Mouse (Mus musculus): Measurements from ENCODE around the gene Sft2d1.

Gene Sft2d1

DNA sequence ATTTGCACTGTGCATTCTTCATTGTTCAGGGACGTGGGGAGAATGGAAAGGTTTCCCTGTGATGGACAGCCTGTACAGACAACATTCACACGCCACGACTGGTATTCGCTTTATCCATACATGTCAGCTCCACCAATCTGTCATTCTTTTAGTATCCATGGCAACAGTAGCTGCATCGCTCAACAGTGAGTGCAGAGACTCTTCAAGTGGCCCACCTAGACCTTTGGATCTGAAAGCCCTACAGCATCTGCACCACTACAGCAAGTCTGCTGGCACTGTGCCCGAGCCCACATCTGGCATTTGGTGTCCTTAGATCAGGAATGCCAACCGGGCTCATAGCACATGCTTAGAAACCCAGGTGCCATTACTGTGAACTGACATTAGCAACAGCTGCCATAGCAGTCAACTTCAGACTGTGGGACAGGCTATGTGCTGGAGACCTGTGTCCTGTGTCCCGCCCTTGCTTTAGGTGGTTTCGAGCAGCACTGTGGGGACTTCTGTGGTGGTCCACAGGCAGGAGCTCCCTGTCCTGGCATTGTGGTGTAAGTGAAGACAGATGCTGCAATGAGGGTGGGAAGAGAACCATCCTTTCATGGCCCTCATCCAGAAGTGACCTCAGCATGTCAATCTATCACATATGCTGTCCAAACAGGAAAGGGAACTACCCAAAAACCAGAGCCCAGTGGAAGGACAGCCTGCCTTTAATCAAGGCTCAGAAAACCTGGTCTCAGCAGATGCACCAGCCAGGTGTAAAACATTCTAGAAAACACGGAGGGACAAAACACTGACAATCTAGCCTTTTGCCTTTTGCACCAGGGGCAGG lies 50.6 kb downstream of the Sft2d1 start:
- peak; percentile 59 for DNase-seq (ENCODE audit: low read depth)

GRCm38 (mm10) chr17:8367514-8368480 lies 56.9 kb downstream of the Sft2d1 start:
- DNase-seq (ENCODE audit: low read depth) = peak; percentile 39

DNA sequence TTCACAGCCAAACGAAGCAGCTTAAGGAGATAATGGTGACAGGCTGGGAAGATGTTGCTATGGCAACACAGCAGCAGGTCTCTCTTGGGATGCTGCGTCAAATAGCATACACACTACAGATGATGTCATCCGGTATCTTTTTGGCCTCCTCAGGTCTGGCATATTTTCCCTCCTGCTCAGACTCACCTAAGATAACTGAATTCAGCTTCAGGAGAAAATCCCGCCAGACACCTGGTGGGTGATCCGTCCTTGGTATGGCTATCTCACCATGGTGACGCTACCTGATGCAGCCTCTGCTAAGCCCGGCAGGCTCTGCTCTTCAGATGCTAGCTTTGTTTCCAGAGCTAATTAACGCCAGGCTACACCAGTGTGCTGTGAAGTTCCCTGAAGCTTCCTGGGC lies 57.7 kb downstream of the Sft2d1 start:
- DNase-seq (ENCODE audit: low read depth) = no peak

GRCm38 (mm10) chr17:8369171-8369570 lies 58.3 kb downstream of the Sft2d1 start:
- DNase-seq (ENCODE audit: low read depth) = no peak

GRCm38 (mm10) chr17:8370634-8371229 lies 59.8 kb downstream of the Sft2d1 start:
- DNase-seq (ENCODE audit: low read depth) = no peak

GRCm38 (mm10) chr17:8371834-8372233 lies 60.9 kb downstream of the Sft2d1 start:
- DNase-seq (ENCODE audit: low read depth) = peak; percentile 70

DNA sequence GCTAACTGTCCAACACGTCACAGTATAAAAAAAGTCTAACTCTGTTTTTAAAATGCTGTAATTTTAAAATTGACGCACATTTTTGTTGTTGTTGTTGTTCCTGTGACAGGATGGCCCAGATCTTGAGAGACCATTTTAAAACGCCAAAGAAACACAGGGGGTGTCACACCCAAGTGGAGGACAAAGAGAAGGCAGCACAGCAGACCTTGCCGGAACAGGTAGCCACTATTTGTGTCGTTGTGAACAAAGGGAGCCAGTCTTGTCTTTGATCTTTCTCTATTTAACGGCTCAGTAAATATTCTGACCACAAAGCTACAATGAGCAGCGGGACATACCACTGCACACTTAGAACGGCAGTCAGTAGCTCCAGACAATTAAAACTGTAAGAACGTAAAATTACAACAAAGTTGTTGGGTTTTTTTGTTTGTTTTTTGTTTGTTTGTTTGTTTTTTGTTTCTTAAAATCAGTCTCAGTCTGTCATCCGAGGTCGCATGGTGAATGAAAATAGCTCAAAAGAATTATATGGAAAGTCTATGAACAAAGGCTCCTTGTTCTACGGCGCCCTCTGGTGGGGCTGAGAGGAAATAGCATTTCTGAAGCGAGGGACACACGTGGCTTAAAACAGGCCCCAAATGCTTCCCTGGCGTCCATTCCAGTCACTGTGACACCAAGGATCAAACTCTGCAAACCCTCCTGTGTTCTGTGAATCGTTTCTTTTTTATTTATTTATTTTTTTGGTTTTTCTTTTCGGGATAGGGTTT lies 61.6 kb downstream of the Sft2d1 start:
- DNase-seq (ENCODE audit: low read depth) = peak; percentile 91

All from NIH3T3 (cell line).